Mouse (Mus musculus): ENCODE results near the gene Naa40. TPM values are rescaled to one million over a fixed set of nuclear protein-coding genes. Genes with fewer than 3 reads are reported as not detected.

Gene Naa40
- polyA plus RNA-seq, 1 experiment from 2014 or later = 90.0 TPM

DNA sequence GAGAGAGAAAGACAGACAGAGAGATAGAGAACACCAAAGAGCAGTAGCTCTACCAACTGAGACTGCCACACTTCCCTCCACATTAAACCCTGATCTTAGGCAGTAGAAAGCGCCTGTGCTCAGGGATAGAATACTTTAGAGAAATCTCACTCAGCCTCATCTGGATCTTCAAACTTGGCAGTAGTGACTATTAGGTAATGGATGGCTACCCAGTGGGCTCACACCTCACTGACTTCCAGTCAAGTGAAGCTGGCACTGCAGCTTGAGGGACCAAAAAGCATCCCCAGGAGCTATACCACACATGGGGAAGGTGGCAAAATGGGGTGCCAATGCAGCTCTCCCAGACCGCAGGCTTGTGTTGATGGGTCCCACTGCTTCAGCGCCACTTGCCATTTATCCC, 16.7 kb downstream of the Naa40 start:
- no peaks in the 10 kb centered on the region for H3K9me3 ChIP-seq
- H3K4me3 ChIP-seq (replicated peaks) = no peak overlapping the region
- H3K36me3 ChIP-seq (replicated peaks) = peaks cover 38% of the 10 kb centered on the region
- no peak overlapping the region for H3K4me2 ChIP-seq
- no peak overlapping the region for H3K9ac ChIP-seq
- no peak overlapping the region for H3K27ac ChIP-seq
- no peak for ATAC-seq (ENCODE audit: low FRiP score)
- 86% methylated on average over 3 of the region's 3 CpGs for WGBS
- H3K4me1 ChIP-seq = no peaks in the 10 kb centered on the region
- H3K27me3 ChIP-seq = no peaks in the 10 kb centered on the region

DNA sequence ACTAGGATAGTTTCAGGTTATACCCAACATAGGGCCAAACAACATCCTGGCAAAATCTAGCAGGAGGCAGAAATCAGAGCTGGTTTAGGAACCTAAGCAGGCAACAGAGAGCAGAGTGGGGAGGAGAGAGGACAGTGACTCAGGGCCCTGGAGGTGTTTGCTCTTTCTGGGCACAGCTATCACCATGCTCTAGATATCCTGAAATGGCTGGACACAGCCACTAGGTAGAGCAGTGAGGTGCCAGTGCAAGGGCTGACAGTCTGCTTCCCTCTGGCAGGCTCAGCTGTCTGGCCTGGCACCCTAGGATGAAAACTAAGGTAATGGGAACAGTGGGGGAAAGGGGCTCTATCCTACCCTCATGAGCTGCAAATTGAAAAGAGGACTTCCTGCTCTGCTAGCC, 17.5 kb downstream of the Naa40 start:
- Histone ChIP-seq H3K4me1 (no peaks in the 10 kb centered on the region; the same call in 1 of the 2 replicates), H3K27me3 (no peaks in the 10 kb centered on the region), H3K9ac (no peak overlapping the region), H3K36me3 (replicated peaks) (peaks cover 31% of the 10 kb centered on the region), H3K4me2 (no peak overlapping the region), H3K4me3 (replicated peaks) (no peak overlapping the region), H3K27ac (no peak overlapping the region), H3K9me3 (no peaks in the 10 kb centered on the region)
- no peak for ATAC-seq (ENCODE audit: low FRiP score)

DNA sequence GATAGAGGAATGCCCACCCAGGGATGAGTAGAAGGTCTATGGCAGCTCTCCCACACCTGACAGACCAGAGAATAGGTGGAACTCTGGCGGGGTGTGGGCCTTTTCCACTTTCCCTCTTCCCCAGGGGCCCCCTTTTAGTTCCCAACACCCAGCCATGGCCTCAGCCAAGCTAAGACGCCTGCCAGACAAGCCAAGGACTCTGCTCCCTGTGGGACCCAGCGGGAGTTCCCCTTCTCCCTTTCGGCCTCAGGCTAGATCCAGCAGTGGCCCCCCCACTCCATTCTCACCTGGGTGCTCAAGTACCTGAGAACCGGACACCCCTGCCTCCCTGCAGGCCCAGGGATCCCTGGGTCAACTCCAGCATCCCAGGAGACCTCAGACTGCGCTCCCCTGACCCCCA, 18.8 kb downstream of the Naa40 start:
- peaks cover 7% of the 10 kb centered on the region; the same call in 1 of the 2 replicates for H3K4me1 ChIP-seq
- no peak overlapping the region for H3K27ac ChIP-seq
- WGBS = 90% methylated on average over 6 of the region's 6 CpGs
- no peak for ATAC-seq (ENCODE audit: low FRiP score)
- no peak overlapping the region for H3K4me3 ChIP-seq (replicated peaks)
- H3K4me2 ChIP-seq = no peak overlapping the region
- no peaks in the 10 kb centered on the region for H3K27me3 ChIP-seq
- H3K36me3 ChIP-seq (replicated peaks) = peaks cover 18% of the 10 kb centered on the region
- no peaks in the 10 kb centered on the region for H3K9me3 ChIP-seq
- H3K9ac ChIP-seq = no peak overlapping the region

DNA sequence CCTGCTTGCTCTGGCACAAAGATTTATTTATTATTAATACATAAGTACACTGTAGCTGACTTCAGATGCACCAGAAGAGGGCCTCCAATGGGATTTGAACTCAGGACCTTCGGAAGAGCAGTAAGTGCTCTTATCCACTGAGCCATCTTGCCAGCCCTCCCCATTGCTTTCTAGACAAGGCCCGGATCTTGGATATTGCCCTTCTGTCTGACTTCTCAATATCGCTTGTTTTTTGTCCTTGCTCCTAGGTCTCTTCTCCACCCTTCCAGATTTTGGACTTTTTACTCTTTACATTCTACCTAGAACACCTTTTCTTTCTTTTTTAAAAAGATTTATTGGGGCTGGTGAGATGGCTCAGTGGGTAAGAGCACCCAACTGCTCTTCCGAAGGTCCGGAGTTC, 22.2 kb downstream of the Naa40 start:
- no peak overlapping the region for H3K9ac ChIP-seq
- H3K9me3 ChIP-seq = no peaks in the 10 kb centered on the region
- no peak for ATAC-seq (ENCODE audit: low FRiP score)
- no peak overlapping the region for H3K4me3 ChIP-seq (replicated peaks)
- 99% methylated on average over 5 of the region's 5 CpGs for WGBS
- no peaks in the 10 kb centered on the region for H3K27me3 ChIP-seq
- no peak overlapping the region for H3K27ac ChIP-seq
- H3K4me1 ChIP-seq = peaks cover 25% of the 10 kb centered on the region
- H3K4me2 ChIP-seq = no peak overlapping the region
- peaks cover 25% of the 10 kb centered on the region for H3K36me3 ChIP-seq (replicated peaks)

DNA sequence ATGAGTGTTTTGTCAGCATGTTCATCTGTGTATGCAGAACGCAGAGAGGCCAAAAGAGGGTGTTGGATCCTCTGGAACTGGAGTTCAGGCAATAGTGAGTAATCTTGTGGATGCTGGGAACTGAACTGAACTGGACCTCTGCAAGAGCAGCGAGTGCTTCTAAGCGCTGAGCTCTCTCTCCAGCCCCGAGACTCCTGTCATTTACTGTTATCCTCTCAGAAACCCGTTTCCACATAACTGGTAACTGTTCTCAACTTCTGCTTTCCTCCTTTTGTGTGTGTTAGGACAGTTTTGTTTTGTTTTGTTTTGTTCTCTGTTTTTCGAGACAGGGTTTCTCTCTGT, 23.1 kb downstream of the Naa40 start:
- 9% methylated on average over 6 of the region's 6 CpGs for WGBS
- H3K27ac ChIP-seq = 0 out of 2 replicates have a peak overlapping the region, but pooled peaks have one; percentile 43
- H3K4me2 ChIP-seq = peak overlapping the region; percentile 81
- no peaks in the 10 kb centered on the region for H3K27me3 ChIP-seq
- H3K36me3 ChIP-seq (replicated peaks) = peaks cover 33% of the 10 kb centered on the region
- no peaks in the 10 kb centered on the region for H3K9me3 ChIP-seq
- no peak; the same call in 1 of the 2 replicates for ATAC-seq (ENCODE audit: low FRiP score)
- peak overlapping the region; percentile 46; the same call in 1 of the 2 replicates for H3K9ac ChIP-seq
- H3K4me1 ChIP-seq = peaks cover 25% of the 10 kb centered on the region
- peak overlapping the region; percentile 93 for H3K4me3 ChIP-seq (replicated peaks)

DNA sequence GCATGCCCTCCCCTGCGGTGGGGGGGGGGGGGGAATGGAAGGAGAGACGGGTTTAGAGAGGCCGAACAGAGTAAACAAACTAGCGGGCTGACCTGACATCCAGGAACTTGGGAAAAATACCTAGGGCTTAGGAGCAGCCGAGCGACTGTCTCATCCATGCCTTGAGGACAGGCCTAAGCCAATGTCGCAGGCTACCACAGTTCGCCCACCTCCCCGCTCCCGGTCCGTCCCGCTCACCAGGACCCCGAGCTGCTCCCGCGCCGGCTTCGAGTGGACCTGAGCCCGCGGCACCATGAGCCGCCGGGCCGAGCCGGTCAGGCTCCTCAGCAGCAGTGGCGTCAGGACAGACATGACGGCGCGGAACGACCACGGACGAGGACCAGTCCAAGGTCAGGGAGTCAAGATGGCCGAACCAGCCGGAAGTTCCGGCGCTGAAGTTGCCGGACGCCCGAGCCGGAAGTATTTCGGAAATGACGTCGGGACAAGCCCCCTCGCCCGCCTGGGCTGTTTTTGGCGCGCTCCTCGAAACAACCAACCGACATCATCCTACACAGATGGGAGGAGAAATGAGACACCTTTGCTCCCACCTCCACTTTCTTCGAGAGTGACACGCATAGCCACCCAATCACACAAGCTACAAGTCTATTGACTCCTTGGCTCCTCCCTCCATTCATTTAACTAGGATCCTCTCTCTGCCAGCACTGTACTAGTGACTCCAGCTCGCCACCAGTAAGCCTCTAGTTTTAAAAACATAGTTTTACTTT, 23.6 kb downstream of the Naa40 start, which contains the start of gene Cox8a:
Gene Cox8a (minus strand): TSS at position 455 of the 764 bp plus-strand sequence.
- Histone ChIP-seq H3K9me3 (no peaks in the 10 kb centered on the region), H3K36me3 (replicated peaks) (peaks cover 34% of the 10 kb centered on the region), H3K27me3 (no peaks in the 10 kb centered on the region), H3K9ac (peak within 1 kb of the TSS; percentile 81), H3K4me3 (replicated peaks) (peak within 1 kb of the TSS; percentile 93), H3K4me2 (peak within 1 kb of the TSS; percentile 81), H3K27ac (peak within 1 kb of the TSS; percentile 82), H3K4me1 (peaks cover 25% of the 10 kb centered on the region)
- WGBS = under 1% methylated on average over 49 of the region's 50 CpGs
- ATAC-seq (ENCODE audit: low FRiP score) = peak; percentile 98

DNA sequence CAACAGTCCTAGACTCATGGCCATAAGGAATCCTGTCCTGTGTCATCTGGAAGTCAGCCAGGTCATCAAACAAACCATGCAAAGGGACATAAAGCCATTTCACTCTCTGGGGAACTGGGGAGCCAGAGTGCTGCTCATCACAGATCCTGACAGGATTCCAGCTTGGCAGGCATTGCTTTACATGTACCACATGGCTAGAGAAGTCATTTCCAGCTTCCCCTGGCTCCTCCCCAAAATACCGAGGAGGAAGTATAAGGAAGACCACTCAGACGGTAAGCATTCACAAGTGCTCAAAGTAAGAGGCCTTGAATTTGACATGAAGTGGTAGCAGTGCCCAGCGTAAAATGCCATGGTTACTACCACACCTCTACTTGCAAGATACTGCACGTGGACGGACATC, 26.5 kb downstream of the Naa40 start:
- no peak overlapping the region for H3K27ac ChIP-seq
- no peaks in the 10 kb centered on the region for H3K27me3 ChIP-seq
- 90% methylated on average over 5 of the region's 5 CpGs for WGBS
- peaks cover 25% of the 10 kb centered on the region for H3K4me1 ChIP-seq
- H3K4me3 ChIP-seq (replicated peaks) = no peak overlapping the region
- no peak overlapping the region for H3K4me2 ChIP-seq
- H3K9me3 ChIP-seq = no peaks in the 10 kb centered on the region
- peaks cover 45% of the 10 kb centered on the region for H3K36me3 ChIP-seq (replicated peaks)
- no peak for ATAC-seq (ENCODE audit: low FRiP score)
- no peak overlapping the region for H3K9ac ChIP-seq

DNA sequence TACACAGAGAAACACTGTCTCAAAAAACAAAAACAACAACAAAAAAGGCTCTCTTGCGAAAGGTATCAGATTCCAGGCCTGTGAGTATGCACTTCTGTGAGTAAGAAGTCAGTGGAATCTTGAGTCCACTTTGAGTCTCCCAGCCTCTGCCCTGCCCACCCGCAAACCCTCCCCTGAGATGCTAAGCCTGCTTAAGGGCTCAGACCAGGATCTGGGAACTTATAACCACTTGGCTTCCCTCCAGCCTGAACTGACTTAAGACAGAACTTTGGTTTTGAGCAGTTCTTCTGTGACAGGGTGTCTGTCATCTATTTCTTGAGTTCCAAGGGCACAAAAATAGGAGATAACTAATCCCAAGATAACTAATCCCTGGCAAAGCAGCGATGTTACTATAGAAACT, 28.0 kb downstream of the Naa40 start:
- Histone ChIP-seq H3K27me3 (no peaks in the 10 kb centered on the region), H3K9ac (no peak overlapping the region), H3K36me3 (replicated peaks) (peaks cover 45% of the 10 kb centered on the region), H3K27ac (no peak overlapping the region), H3K4me1 (peaks cover 22% of the 10 kb centered on the region), H3K4me2 (no peak overlapping the region), H3K9me3 (no peaks in the 10 kb centered on the region), H3K4me3 (replicated peaks) (no peak overlapping the region)
- 98% methylated on average over 3 of the region's 3 CpGs for WGBS
- ATAC-seq (ENCODE audit: low FRiP score) = no peak

DNA sequence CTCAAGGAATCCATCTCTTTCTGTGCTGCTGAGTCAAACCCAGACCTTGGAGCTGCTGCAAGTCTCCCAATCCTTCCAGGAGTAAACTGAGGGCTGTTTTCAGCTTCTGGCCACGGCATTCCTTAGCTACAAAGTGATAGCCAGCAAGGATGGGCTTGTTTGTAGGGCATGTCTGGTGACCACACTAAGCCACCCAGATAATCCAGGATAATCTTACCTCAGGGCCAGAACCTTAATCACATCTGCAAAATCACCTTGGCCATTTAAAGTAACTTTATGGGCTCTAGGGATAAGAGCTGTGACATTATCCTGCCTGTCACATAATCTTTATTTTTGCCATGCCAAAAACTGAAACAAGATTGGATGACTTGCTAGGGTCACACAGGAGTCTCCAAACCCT, 28.8 kb downstream of the Naa40 start:
- Histone ChIP-seq H3K4me3 (replicated peaks) (no peak overlapping the region), H3K9ac (no peak overlapping the region), H3K4me1 (peaks cover 18% of the 10 kb centered on the region), H3K9me3 (no peaks in the 10 kb centered on the region), H3K4me2 (no peak overlapping the region), H3K27ac (no peak overlapping the region), H3K36me3 (replicated peaks) (peaks cover 45% of the 10 kb centered on the region), H3K27me3 (no peaks in the 10 kb centered on the region)
- ATAC-seq (ENCODE audit: low FRiP score) = no peak
- WGBS = 76% methylated on average over 1 of the region's 1 CpGs

DNA sequence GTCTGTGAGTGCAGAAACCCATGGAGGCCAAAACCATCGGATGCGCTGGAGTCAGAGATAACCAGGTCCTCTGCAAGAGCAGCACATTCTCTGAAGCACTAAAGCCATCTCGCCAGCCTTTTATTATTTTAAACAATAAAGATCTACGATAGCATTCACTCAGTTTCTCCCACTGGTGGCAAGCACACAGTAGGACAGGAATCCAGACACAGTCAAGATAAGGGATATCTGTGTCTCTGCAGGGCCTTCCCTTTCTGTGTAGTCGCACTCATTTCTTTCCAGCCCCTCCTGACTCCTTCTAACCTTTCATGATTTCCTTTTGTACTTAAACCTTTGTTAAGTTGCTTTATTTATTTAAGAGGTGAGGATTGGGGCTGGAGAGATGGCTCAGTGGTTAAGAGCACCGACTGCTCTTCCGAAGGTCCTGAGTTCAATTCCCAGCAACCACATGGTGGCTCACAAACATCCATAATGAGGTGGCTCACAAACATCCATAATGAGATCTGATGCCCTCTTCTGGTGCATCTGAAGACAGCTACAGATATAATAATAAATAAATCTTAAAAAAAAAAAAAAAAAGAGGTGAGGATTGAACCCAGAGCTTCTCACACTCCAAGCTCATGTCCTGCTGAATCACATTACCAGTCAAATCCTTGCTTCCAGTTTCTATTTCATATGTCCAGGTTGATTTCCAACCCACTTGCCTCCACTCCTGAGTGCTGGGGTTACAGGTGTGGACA, 30.9 kb downstream of the Naa40 start:
- Histone ChIP-seq H3K9ac (no peak overlapping the region), H3K9me3 (no peaks in the 10 kb centered on the region), H3K4me2 (no peak overlapping the region), H3K27ac (no peak overlapping the region), H3K36me3 (replicated peaks) (peaks cover 33% of the 10 kb centered on the region), H3K4me1 (peaks cover 11% of the 10 kb centered on the region), H3K27me3 (no peaks in the 10 kb centered on the region), H3K4me3 (replicated peaks) (no peak overlapping the region)
- WGBS = 90% methylated on average over 7 of the region's 7 CpGs
- no peak for ATAC-seq (ENCODE audit: low FRiP score)

DNA sequence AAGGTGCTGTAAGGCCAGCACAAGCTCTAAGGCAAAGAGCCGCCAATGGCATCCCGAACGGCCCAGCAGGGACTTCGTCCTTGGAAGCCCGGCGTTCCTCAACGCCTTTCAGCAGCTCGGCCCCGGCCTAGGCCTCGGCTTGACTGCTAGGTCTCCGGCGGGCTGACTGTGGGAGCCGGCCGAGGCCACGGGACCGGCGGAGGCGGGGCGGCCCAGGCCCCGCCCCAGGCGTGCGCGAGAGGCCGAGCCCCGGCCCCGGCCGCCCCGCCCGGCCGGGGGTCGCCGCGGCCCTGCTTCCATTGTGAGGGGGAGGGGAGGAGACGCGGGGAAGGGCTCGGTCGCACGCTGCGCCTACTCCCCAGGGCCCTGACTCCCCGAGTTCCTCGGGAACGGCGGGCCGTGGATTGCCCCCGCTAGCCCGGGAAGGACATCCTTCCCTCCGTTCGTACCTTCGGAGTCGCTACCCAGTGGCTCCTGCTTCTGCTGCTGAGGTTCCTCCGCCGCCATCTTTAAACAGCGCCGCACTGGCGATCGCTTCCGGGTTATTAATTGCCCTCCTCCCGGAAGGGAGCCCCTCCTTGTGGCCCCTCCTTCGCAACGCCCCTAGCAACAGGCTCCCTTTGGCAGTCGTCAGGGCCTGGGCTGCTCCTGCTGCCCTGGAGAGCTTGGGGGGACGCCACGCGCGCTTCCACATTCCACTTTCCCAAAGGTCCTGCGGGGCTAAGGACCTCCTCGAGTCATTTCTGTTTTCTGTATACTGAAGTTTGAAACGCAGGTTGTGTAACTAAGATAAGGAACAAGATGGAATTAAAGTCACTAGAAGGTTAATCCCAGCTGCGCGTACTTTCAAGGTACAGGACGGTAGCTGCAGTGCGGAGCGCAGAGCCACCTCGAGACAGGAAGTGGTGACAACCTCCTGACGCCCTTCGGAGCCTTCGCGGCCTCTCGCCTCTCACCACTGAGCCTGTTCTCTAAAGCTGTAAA, 34.9 kb downstream of the Naa40 start, which contains the start of gene Otub1:
Gene Otub1 (minus strand): TSS at position 564 of the 984 bp plus-strand sequence.
- H3K27me3 ChIP-seq = no peaks in the 10 kb centered on the region

DNA sequence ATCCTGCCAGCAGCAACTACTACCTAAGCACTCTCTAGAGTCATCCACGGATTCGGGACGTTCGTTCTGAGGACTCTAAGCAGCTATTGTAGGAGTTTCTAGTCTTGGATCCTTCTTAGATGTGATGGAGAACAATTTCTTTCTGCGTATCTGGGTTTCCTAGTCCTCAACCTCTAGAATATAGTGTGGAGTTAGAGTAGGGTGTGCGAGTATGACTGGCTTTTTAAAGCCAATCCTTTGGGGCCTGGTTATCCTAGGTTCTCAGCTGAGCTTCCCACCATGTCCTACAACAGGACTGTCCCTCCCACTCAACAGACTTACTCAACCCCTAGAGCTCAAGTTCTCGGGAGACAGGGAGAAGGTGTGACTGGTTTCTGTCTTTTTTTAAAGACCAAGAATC, 35.7 kb downstream of the Naa40 start:
- Histone ChIP-seq H3K36me3 (replicated peaks) (peaks cover 38% of the 10 kb centered on the region), H3K9ac (peak overlapping the region; percentile 80), H3K27ac (peak overlapping the region; percentile 98), H3K9me3 (no peaks in the 10 kb centered on the region), H3K4me1 (peaks cover 28% of the 10 kb centered on the region), H3K27me3 (no peaks in the 10 kb centered on the region), H3K4me2 (peak overlapping the region; percentile 80), H3K4me3 (replicated peaks) (peak overlapping the region; percentile 88)
- ATAC-seq (ENCODE audit: low FRiP score) = no peak
- 34% methylated on average over 7 of the region's 7 CpGs for WGBS

More for the DNA sequence above, 34.9 kb downstream of the Naa40 start, which contains the start of gene Otub1:
- peak; percentile 98 for ATAC-seq (ENCODE audit: low FRiP score)
- H3K36me3 ChIP-seq (replicated peaks) = peaks cover 31% of the 10 kb centered on the region
- under 1% methylated on average over 69 of the region's 79 CpGs for WGBS
- H3K9ac ChIP-seq = peak within 1 kb of the TSS; percentile 80
- no peaks in the 10 kb centered on the region for H3K9me3 ChIP-seq
- peak within 1 kb of the TSS; percentile 80 for H3K4me2 ChIP-seq
- peak within 1 kb of the TSS; percentile 98 for H3K27ac ChIP-seq
- H3K4me3 ChIP-seq (replicated peaks) = peak within 1 kb of the TSS; percentile 88
- H3K4me1 ChIP-seq = peaks cover 28% of the 10 kb centered on the region
